Mouse (Mus musculus) stomach, postnatal 0 days (tissue): ENCODE data around the gene Prdm15. TPM values are rescaled to one million over a fixed set of nuclear protein-coding genes. Genes with fewer than 3 reads are reported as not detected.
A peak's percentile ranks its signal among the peaks of the same experiment; 100 is the strongest.

ENCODE experiments used
- ATAC-seq: fragments of 200-750 bp; cut with Nextera tagmentation; 2 replicates; pipeline ENCODE4 v1.8.0; 2017; ENCODE audit not compliant: low FRiP score, low TSS enrichment
- DNase-seq: peaks from one replicate; pipeline ENCODE4 v3.0.0-alpha.2; 2016; ENCODE audit warnings: low spot score
- H3K27ac ChIP-seq: fragments of 300-500 bp; sonication (generic); replicated peaks from 2 replicates; pipeline ENCODE4 v1.5.1; 2014; ENCODE audit warnings: mild to moderate bottlenecking, control low read depth
- H3K27me3 ChIP-seq: fragments of 300-500 bp; sonication (generic); 2 replicates; pipeline ENCODE4 v1.6.1; 2014; ENCODE audit warnings: low read length; ENCODE audit not compliant: control insufficient read depth, insufficient read depth
- H3K36me3 ChIP-seq: fragments of 300-500 bp; sonication (generic); 2 replicates; pipeline ENCODE4 v1.6.1; 2014; ENCODE audit warnings: low read length, mixed read lengths; ENCODE audit not compliant: control insufficient read depth, insufficient read depth
- H3K4me1 ChIP-seq: fragments of 300-500 bp; sonication (generic); replicated peaks from 2 replicates; pipeline ENCODE4 v1.6.1; 2014; ENCODE audit warnings: antibody characterized with exemption; ENCODE audit not compliant: control insufficient read depth, insufficient read depth
- H3K4me2 ChIP-seq: fragments of 300-500 bp; sonication (generic); replicated peaks from 2 replicates; pipeline ENCODE4 v1.6.1; 2014; ENCODE audit warnings: low read depth, mild to moderate bottlenecking, control low read depth, moderate library complexity
- H3K4me3 ChIP-seq: fragments of 300-500 bp; sonication (generic); 2 replicates; pipeline ENCODE4 v1.5.1; 2014; ENCODE audit warnings: low read depth, low read length, control low read depth
- H3K9ac ChIP-seq: fragments of 300-500 bp; sonication (generic); 2 replicates; pipeline ENCODE4 v1.6.1; 2014; ENCODE audit warnings: mild to moderate bottlenecking, low read length, control low read depth, mixed read lengths
- H3K9me3 ChIP-seq: fragments of 300-500 bp; sonication (generic); 2 replicates; pipeline ENCODE4 v1.6.1; 2016; ENCODE audit warnings: low read length; ENCODE audit not compliant: control insufficient read depth
- CTCF ChIP-seq: IDR thresholded peaks from 2 replicates; pipeline ENCODE4 v1.5.1; 2016; ENCODE audit warnings: antibody characterized with exemption, low read depth, mild to moderate bottlenecking, moderate library complexity
- EP300 ChIP-seq: optimal IDR thresholded peaks from 2 replicates; pipeline ENCODE3; 2016; ENCODE audit warnings: antibody characterized with exemption
- WGBS: fragments of 180-500 bp; shearing (Covaris S2); extraction: QIAGEN DNeasy Blood & Tissue Kit; methylation state at CpG from one replicate; pipeline ENCODE4 v1.1.7; 2014; 5-methylcytosine and 5-hydroxymethylcytosine counted together
- polyA plus RNA-seq: library from polyadenylated mRNA; unstranded; fragments of >200 nt; fragmentation: Nextera tagmentation; extraction: Ambion mirVana; gene quantifications from 2 replicates; pipeline ENCODE4 v1.2.1, GENCODE M21; 2015

The Prdm15 gene
- polyA plus RNA-seq, 1 experiment from 2014 or later = 2.2 TPM

DNA sequence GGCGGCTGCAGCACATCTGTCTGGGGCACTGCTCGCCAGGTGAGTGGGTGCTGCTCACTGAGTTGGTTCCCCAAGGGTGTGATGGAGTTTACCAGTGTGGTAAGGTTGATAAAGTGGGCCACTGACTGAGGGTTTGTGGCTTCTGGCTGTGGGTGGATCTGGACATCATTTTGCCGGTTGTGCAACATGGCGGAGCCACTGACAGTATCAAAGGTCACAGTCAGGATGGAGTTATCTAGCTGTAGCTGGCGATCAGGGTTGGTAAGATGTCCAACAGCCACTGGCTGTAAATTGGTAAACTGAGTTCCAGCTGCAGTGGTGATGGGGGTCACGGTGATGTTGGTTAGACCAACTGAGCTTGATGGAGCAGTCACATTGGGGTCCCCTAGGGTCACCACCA lies 57.4 kb downstream of the Prdm15 start:
- no peaks in the 10 kb centered on the region for H3K9me3 ChIP-seq
- H3K27me3 ChIP-seq = no peaks in the 10 kb centered on the region
- TF ChIP-seq CTCF (no peak), EP300 (no peak)
- DNase-seq (no peak), ATAC-seq (no peak)
- H3K4me2 ChIP-seq = no peak overlapping the region
- no peak overlapping the region for H3K9ac ChIP-seq
- no peak overlapping the region for H3K4me3 ChIP-seq
- 89% methylated on average over 6 of the region's 6 CpGs for WGBS
- H3K27ac ChIP-seq = no peak overlapping the region
- H3K36me3 ChIP-seq = peaks cover 32% of the 10 kb centered on the region
- H3K4me1 ChIP-seq = no peaks in the 10 kb centered on the region

DNA sequence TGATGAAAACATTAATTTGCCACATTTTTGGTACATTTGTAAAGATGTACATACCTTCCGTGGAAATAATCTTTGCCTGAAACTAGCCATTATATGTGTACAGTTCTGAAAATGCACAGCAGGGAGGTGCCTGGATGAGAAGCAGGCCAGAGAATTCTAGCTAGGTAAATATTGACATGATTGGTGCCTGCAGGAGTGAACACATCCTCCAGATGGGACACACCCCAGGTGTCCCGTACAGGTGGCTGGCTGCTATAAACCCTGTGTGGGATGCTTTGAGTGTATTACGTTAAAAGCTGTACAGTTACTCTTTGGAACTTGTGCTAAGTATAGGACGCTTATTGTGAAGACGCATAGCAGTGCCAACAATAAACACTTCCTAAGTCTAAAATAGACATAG lies 68.6 kb downstream of the Prdm15 start:
- TF ChIP-seq EP300 (no peak), CTCF (no peak)
- Histone ChIP-seq H3K4me3 (no peak overlapping the region), H3K9ac (no peak overlapping the region), H3K27me3 (no peaks in the 10 kb centered on the region), H3K27ac (no peak overlapping the region), H3K4me2 (no peak overlapping the region), H3K4me1 (no peaks in the 10 kb centered on the region), H3K9me3 (no peaks in the 10 kb centered on the region), H3K36me3 (no peaks in the 10 kb centered on the region)
- ATAC-seq (peak; percentile 71; the same call in 1 of the 2 replicates), DNase-seq (no peak)
- WGBS = 51% methylated on average over 5 of the region's 5 CpGs

DNA sequence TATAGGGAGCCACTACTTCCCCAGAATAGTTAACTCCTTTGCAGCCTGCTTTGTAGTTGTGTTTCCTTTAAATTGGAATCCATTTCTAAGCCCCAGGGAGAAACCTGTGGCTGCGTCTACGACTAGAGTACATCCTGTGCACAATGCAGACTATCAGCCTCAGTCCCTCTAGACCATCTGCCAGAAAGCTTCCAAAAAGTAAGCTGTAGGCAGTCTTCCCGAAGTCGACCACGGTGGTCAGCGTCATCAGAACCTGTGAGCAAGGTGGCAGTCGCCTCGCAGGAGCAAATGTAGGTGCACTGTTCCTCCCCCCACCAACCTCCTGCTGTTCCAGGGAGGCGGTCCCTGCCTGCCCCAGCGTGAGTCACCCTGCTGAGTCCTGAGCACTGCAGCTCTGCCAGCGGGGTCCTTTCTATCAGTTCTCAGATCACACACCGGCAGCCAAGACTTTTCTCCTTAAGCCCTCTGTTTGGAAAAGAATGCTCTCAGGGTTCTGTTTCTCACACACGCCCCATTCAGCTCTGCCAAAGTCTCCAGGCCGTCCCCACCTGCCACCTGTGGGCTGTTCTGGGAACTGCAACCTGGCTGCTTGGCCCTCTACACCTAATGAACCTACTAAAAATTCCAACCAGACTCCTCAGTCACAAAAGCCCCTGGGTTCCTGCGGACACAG lies 73.2 kb downstream of the Prdm15 start:
- H3K4me3 ChIP-seq = no peak overlapping the region
- H3K36me3 ChIP-seq = no peaks in the 10 kb centered on the region
- H3K27ac ChIP-seq = peak overlapping the region; percentile 14
- peak overlapping the region; percentile 45 for H3K4me2 ChIP-seq
- H3K27me3 ChIP-seq = no peaks in the 10 kb centered on the region
- no peaks in the 10 kb centered on the region for H3K9me3 ChIP-seq
- TF ChIP-seq CTCF (peak; percentile 91), EP300 (no peak)
- H3K9ac ChIP-seq = no peak overlapping the region
- no peaks in the 10 kb centered on the region for H3K4me1 ChIP-seq
- ATAC-seq (peak; percentile 95), DNase-seq (peak; percentile 92)
- WGBS = 16% methylated on average over 15 of the region's 15 CpGs

DNA sequence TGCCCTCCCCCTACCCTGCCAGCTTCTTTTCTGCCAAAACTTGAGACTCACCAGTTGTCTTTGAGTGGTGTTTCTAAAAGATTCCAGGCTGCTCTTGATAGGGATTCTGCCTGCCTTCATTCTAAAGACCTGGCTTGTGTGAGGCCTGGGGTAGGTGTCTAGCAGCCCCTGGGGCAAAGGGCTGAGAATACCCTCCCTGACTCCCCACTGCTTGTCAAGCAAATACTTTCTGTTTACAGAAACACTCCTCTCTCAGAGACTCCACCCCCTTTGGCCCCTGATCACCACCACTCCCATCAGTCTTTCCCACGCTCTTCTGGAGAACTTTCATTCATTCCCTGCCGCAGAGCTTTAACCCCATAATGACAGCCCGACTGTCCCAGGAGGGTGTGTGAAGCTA lies 85.1 kb downstream of the Prdm15 start:
- Histone ChIP-seq H3K4me3 (no peak overlapping the region), H3K9me3 (no peaks in the 10 kb centered on the region), H3K4me2 (no peak overlapping the region), H3K27ac (0 out of 2 replicates have a peak overlapping the region, but pooled peaks have one; percentile 18), H3K9ac (no peak overlapping the region), H3K4me1 (no peaks in the 10 kb centered on the region), H3K36me3 (no peaks in the 10 kb centered on the region), H3K27me3 (no peaks in the 10 kb centered on the region)
- WGBS = 23% methylated on average over 3 of the region's 3 CpGs
- ATAC-seq = peak; percentile 6; the same call in 1 of the 2 replicates
- peak; percentile 66 for DNase-seq
- TF ChIP-seq EP300 (no peak), CTCF (no peak)

DNA sequence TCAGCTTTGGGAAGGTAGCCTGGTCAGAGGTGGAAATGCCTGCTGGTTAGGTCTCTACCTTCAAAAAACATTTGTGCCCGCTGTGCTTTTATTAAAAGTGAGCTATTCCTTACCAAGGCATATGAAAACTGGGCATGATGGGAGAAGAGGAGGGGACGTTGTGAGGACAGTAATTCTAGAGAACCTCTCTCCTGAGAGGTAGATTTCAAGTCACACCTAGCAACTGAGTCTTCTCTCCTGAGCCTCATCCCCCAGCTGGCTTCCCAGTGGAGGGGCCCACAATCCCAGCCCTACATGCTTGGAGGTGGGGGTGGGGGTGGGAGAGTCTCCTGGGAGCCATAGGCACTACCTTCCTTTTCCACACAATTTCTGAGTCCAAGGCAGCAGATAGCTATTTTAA lies 87.0 kb downstream of the Prdm15 start:
- Histone ChIP-seq H3K27ac (no peak overlapping the region), H3K4me3 (no peak overlapping the region), H3K4me1 (no peaks in the 10 kb centered on the region), H3K9me3 (no peaks in the 10 kb centered on the region), H3K4me2 (no peak overlapping the region), H3K9ac (no peak overlapping the region), H3K27me3 (no peaks in the 10 kb centered on the region), H3K36me3 (no peaks in the 10 kb centered on the region)
- 55% methylated on average over 2 of the region's 2 CpGs for WGBS
- ATAC-seq (no peak), DNase-seq (no peak)
- no peak for TF ChIP-seq EP300
- no peak for TF ChIP-seq CTCF

DNA sequence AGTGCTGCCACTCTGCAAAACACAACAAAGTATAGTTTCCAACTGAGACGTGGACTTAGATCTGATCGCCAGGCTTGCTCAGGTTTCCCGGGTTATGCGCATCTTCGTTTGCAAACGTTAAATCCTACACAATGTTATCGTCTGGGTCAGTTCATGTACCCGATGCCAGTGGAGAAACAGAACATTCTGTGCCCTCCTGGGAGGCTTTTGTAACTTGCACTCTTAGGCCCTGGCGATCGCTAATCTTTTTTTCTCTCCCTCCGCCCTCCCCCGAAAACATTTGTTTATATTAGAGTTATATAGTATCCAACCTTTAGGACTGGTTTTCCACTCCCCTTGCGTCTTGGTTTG lies 87.7 kb downstream of the Prdm15 start:
- peak overlapping the region; percentile 54 for H3K4me3 ChIP-seq
- H3K4me2 ChIP-seq = peak overlapping the region; percentile 74
- 8% methylated on average over 13 of the region's 13 CpGs for WGBS
- peak overlapping the region; percentile 88 for H3K27ac ChIP-seq
- H3K36me3 ChIP-seq = no peaks in the 10 kb centered on the region
- ATAC-seq = peak; percentile 10; the same call in 1 of the 2 replicates
- no peaks in the 10 kb centered on the region for H3K9me3 ChIP-seq
- H3K27me3 ChIP-seq = no peaks in the 10 kb centered on the region
- H3K9ac ChIP-seq = peak overlapping the region; percentile 61
- no peak for DNase-seq
- no peak for TF ChIP-seq CTCF
- TF ChIP-seq EP300 = no peak
- no peaks in the 10 kb centered on the region for H3K4me1 ChIP-seq
